Mouse (Mus musculus): ENCODE data around the gene Ntn5. TPM values are rescaled to one million over a fixed set of nuclear protein-coding genes. Genes with fewer than 3 reads are reported as not detected.

Gene Ntn5
- polyA plus RNA-seq, 1 experiment, result 4.2 TPM

- TF ChIP-seq CTCF (IDR thresholded peaks at IDR 0.05; ENCODE audit: borderline replicate concordance, control insufficient read depth, extremely low read depth, insufficient read depth, low read length, poor library complexity) (no peak), POLR2A (IDR thresholded peaks at IDR 0.05; ENCODE audit: control insufficient read depth, extremely low read depth, insufficient read depth, low read length, poor library complexity) (no peak)
- DNase-seq, result no peak
- H3K4me3 ChIP-seq (ENCODE audit: control insufficient read depth, insufficient read depth, low read length), result no peak within 1 kb of the TSS
- H3K36me3 ChIP-seq (ENCODE audit: control insufficient read depth, insufficient read depth, low read length), result peaks cover 19% of the 10 kb centered on the region
- peaks cover 25% of the 10 kb centered on the region for H3K4me1 ChIP-seq (replicated peaks; ENCODE audit: control insufficient read depth, insufficient read depth, low read length)
- H3K27ac ChIP-seq (ENCODE audit: control insufficient read depth, insufficient read depth, low read length), result no peak within 1 kb of the TSS
- H3K27me3 ChIP-seq (ENCODE audit: control insufficient read depth, insufficient read depth, low read length), result no peaks in the 10 kb centered on the region
- WGBS, result 92% methylated on average over 14 of the region's 14 CpGs
These were observed 36.8 kb downstream of the Ntn5 start, which contains the start of gene Fam83e for GRCm38 (mm10) chr7:45720413-45721233. TSS of gene Fam83e (plus strand) at chr7:45721212.

- Histone ChIP-seq H3K4me3 (ENCODE audit: control insufficient read depth, insufficient read depth, low read length) (no peak overlapping the region), H3K27me3 (ENCODE audit: control insufficient read depth, insufficient read depth, low read length) (no peaks in the 10 kb centered on the region), H3K4me1 (replicated peaks; ENCODE audit: control insufficient read depth, insufficient read depth, low read length) (peaks cover 19% of the 10 kb centered on the region), H3K36me3 (ENCODE audit: control insufficient read depth, insufficient read depth, low read length) (peaks cover 19% of the 10 kb centered on the region), H3K27ac (ENCODE audit: control insufficient read depth, insufficient read depth, low read length) (no peak overlapping the region)
- no peak for TF ChIP-seq POLR2A (IDR thresholded peaks at IDR 0.05; ENCODE audit: control insufficient read depth, extremely low read depth, insufficient read depth, low read length, poor library complexity)
- TF ChIP-seq CTCF (IDR thresholded peaks at IDR 0.05; ENCODE audit: borderline replicate concordance, control insufficient read depth, extremely low read depth, insufficient read depth, low read length, poor library complexity), result no peak
- 95% methylated on average over 7 of the region's 7 CpGs for WGBS
- DNase-seq, result no peak
These were observed 37.4 kb downstream of the Ntn5 start for GRCm38 (mm10) chr7:45721234-45721571.

- H3K27ac ChIP-seq (ENCODE audit: control insufficient read depth, insufficient read depth, low read length), result no peak overlapping the region
- TF ChIP-seq POLR2A (IDR thresholded peaks at IDR 0.05; ENCODE audit: control insufficient read depth, extremely low read depth, insufficient read depth, low read length, poor library complexity), result no peak
- TF ChIP-seq CTCF (IDR thresholded peaks at IDR 0.05; ENCODE audit: borderline replicate concordance, control insufficient read depth, extremely low read depth, insufficient read depth, low read length, poor library complexity), result no peak
- H3K4me3 ChIP-seq (ENCODE audit: control insufficient read depth, insufficient read depth, low read length), result no peak overlapping the region
- DNase-seq, result no peak
- peaks cover 15% of the 10 kb centered on the region for H3K4me1 ChIP-seq (replicated peaks; ENCODE audit: control insufficient read depth, insufficient read depth, low read length)
- H3K36me3 ChIP-seq (ENCODE audit: control insufficient read depth, insufficient read depth, low read length), result peaks cover 19% of the 10 kb centered on the region
- no peaks in the 10 kb centered on the region for H3K27me3 ChIP-seq (ENCODE audit: control insufficient read depth, insufficient read depth, low read length)
- 90% methylated on average over 13 of the region's 13 CpGs for WGBS
These were observed 38.0 kb downstream of the Ntn5 start for GRCm38 (mm10) chr7:45721642-45722347.

GRCm38 (mm10) chr7:45722348-45722713, 38.5 kb downstream of the Ntn5 start:
- Histone ChIP-seq H3K27ac (ENCODE audit: control insufficient read depth, insufficient read depth, low read length) (no peak overlapping the region), H3K4me1 (replicated peaks; ENCODE audit: control insufficient read depth, insufficient read depth, low read length) (peaks cover 13% of the 10 kb centered on the region), H3K36me3 (ENCODE audit: control insufficient read depth, insufficient read depth, low read length) (peaks cover 19% of the 10 kb centered on the region), H3K27me3 (ENCODE audit: control insufficient read depth, insufficient read depth, low read length) (no peaks in the 10 kb centered on the region), H3K4me3 (ENCODE audit: control insufficient read depth, insufficient read depth, low read length) (no peak overlapping the region)
- WGBS, result 91% methylated on average over 13 of the region's 13 CpGs
- DNase-seq, result no peak
- TF ChIP-seq CTCF (IDR thresholded peaks at IDR 0.05; ENCODE audit: borderline replicate concordance, control insufficient read depth, extremely low read depth, insufficient read depth, low read length, poor library complexity) (no peak), POLR2A (IDR thresholded peaks at IDR 0.05; ENCODE audit: control insufficient read depth, extremely low read depth, insufficient read depth, low read length, poor library complexity) (no peak)

- H3K4me1 ChIP-seq (replicated peaks; ENCODE audit: control insufficient read depth, insufficient read depth, low read length), result peaks cover 13% of the 10 kb centered on the region
- TF ChIP-seq CTCF (IDR thresholded peaks at IDR 0.05; ENCODE audit: borderline replicate concordance, control insufficient read depth, extremely low read depth, insufficient read depth, low read length, poor library complexity), result no peak
- no peak for TF ChIP-seq POLR2A (IDR thresholded peaks at IDR 0.05; ENCODE audit: control insufficient read depth, extremely low read depth, insufficient read depth, low read length, poor library complexity)
These were observed 39.5 kb downstream of the Ntn5 start for GRCm38 (mm10) chr7:45723301-45723700.

GRCm38 (mm10) chr7:45723781-45724180, 40.0 kb downstream of the Ntn5 start:
- no peak for TF ChIP-seq POLR2A (IDR thresholded peaks at IDR 0.05; ENCODE audit: control insufficient read depth, extremely low read depth, insufficient read depth, low read length, poor library complexity)
- no peak for TF ChIP-seq CTCF (IDR thresholded peaks at IDR 0.05; ENCODE audit: borderline replicate concordance, control insufficient read depth, extremely low read depth, insufficient read depth, low read length, poor library complexity)
- Histone ChIP-seq H3K27me3 (ENCODE audit: control insufficient read depth, insufficient read depth, low read length) (no peaks in the 10 kb centered on the region), H3K4me3 (ENCODE audit: control insufficient read depth, insufficient read depth, low read length) (no peak overlapping the region), H3K4me1 (replicated peaks; ENCODE audit: control insufficient read depth, insufficient read depth, low read length) (peaks cover 12% of the 10 kb centered on the region), H3K36me3 (ENCODE audit: control insufficient read depth, insufficient read depth, low read length) (peaks cover 19% of the 10 kb centered on the region), H3K27ac (ENCODE audit: control insufficient read depth, insufficient read depth, low read length) (no peak overlapping the region)
- 97% methylated on average over 14 of the region's 14 CpGs for WGBS
- no peak for DNase-seq

More at GRCm38 (mm10) chr7:45723301-45723700, 39.5 kb downstream of the Ntn5 start:
- H3K36me3 ChIP-seq (ENCODE audit: control insufficient read depth, insufficient read depth, low read length), result peaks cover 19% of the 10 kb centered on the region
- WGBS, result 92% methylated on average over 4 of the region's 4 CpGs
- no peak overlapping the region for H3K27ac ChIP-seq (ENCODE audit: control insufficient read depth, insufficient read depth, low read length)
- no peak overlapping the region for H3K4me3 ChIP-seq (ENCODE audit: control insufficient read depth, insufficient read depth, low read length)
- DNase-seq, result no peak
- no peaks in the 10 kb centered on the region for H3K27me3 ChIP-seq (ENCODE audit: control insufficient read depth, insufficient read depth, low read length)
